Mouse (Mus musculus) testis, postnatal 10 days (tissue): ENCODE measurements around the gene Fam118a.
"Not testable (repeated sequence)": the region's sequence is repeated elsewhere in the genome, so short reads cannot be mapped to it uniquely, and the experiment has no call there.

ENCODE experiments used
- DNase-seq: peaks from one replicate; pipeline ENCODE4 v3.0.0; 2021; ENCODE audit warnings: low spot score

Fam118a gene

DNA sequence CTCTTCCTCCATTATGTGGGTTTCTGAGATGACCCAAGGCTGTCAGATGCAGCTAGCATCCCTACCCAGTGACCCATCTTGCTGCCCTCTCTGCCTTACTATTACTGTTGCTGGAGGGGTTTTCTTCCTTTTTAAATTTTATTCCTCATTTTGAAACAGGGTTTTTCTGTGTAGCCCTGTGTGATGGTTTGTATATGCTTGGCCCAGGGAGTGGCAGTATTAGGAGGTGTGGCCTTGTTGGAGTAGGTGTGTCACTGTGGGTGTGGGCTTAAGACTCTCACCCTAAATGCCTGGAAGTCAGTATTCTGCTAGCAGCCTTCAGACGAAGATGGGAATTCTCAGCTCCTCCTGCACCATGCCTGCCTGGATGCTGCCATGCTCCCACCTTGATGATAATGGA lies at the start of gene Fam118a:
Gene Fam118a, plus strand, starts transcription at position 301 of the 400 bp plus-strand sequence.
- DNase-seq, result not testable (repeated sequence)

DNA sequence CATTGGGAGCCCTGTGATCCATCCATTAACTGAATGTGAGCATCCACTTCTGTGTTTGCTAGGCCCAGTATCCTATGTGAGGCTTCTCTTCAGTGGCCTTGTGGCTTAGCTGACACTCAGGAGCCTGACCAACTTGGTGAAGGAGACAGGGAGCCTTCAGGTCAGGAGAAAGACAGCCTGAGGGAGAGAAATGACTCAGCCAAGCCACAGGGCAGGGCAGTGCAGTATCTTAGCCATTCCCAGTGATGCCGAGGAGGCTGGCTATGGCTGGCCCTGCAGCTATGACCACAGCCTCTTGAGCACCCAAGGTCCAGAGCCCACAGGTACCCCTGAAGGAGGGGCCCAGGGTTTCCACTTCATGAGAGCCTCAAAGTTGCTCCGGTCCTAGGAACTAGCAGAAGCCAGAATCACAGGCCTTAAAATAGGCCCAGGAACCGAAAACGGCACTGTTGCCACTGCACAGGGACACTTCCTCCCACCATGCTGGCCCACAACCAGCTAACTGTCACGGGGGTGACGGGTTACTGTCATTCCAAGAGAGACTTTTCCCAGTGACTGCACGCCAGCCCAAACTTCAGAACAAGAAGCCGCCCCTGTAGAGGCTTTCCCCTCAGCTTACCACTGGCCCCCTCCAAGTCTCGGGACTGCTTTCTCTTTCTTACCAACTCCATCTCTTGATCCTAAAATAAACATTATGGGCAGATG lies 47.0 kb upstream of the Fam118a start:
- DNase-seq, result no peak

DNA sequence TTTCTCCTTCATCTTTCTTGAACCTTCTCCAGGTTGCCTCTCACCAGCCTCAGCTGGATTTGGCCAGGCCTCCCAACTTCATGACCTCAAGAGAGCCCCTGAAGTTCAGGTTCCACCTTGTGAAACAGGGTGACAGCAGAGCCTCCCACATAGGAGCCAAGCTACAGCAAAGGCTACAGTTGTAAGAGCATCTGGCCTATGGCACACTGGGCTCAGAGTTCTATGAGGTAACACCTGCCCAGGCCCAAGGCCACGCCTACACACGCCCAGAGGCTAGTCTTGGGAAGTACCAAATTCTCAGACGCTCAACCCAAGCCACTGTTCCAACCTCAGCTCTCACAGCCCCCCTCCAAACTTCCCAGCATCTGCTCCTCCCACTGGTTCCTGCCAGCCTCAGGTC lies 45.9 kb upstream of the Fam118a start:
- no peak for DNase-seq

DNA sequence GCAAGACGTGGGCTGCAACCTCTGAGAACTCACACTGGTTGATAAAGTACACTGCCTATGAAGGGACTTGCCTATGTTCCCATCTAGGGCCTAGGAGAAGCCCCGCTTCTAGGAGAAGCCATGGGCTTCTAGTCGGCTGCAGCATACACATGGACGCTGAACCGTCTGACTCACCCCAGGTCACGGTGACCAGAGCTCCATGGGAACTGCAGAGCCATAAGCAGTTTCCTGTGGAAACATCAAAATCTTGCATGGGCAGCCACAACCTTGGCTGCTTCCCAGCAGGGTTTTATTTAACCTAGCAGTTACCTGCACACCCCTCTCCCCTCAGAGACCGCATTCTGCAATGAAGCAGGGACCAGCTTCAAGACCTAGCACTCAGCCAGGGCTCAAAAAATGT lies 45.0 kb upstream of the Fam118a start:
- no peak for DNase-seq

DNA sequence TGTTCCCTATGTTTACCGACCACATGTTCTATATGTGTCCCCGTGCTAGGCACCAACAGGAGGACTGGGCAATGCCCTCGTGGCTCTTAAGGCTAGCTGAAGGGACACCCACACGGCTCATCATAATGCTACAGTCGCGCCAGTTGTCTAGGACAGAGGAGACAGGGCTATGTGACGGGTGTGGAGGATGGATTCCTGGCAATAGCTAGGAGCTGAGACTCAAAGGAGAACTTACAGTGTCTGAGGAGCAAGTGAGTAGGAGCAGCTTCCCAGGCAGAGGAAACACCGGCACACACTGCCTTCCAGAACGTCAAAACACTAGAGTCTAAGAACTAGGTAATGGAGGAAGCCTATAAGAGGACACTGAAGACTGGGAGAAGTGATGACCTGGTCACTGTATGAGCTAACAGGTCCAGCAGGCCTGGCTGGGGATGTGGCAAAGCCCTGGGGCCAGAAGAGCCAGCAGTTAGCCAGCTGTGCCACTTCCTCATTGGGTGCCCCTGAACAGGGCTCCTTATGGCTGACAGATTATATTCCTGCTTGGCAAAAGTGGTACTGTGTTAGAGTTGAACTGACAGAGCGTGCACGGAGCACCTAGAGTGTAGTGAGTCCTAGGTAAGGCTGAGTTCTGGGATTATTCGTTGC lies 43.1 kb upstream of the Fam118a start:
- DNase-seq, result no peak

DNA sequence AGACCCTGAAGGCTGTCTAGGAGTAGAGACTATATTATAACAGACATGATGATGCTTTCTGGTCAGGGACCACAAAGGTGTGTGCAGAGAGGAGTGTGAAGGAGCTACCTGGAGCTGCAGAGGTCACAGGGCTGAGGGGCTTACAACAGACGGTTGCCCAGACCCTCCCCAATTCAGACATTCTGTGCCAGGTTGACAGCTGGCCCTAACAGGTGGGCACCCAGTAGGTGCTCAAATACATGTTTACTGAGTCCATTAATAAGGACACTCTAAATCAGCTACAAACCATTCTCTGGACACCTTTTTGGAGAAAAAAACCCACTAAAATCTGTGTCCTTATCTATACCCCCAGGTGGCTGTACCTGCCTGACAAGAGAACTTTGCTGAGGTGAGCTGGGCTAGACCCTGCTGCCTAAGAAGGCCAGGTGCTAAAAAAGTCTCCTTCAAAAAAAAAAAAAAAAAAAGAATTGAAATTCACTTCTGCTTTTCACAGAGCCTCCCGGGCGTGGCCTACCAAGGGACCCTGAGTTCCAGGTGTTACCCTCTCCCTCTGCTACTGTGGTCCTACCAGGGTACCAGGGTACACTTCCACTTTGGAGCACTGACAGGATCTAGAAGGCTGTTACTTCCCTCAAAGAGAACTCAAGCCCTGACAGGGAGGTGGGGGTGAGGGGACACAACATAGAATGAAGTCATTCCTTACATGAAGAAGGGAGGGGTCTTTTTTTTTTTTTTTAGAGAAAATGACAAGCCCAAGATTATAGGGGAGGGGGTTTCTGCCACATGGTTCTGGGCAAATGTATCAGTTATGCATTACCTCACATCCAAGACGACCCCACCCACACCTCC lies 42.4 kb upstream of the Fam118a start:
- no peak for DNase-seq

DNA sequence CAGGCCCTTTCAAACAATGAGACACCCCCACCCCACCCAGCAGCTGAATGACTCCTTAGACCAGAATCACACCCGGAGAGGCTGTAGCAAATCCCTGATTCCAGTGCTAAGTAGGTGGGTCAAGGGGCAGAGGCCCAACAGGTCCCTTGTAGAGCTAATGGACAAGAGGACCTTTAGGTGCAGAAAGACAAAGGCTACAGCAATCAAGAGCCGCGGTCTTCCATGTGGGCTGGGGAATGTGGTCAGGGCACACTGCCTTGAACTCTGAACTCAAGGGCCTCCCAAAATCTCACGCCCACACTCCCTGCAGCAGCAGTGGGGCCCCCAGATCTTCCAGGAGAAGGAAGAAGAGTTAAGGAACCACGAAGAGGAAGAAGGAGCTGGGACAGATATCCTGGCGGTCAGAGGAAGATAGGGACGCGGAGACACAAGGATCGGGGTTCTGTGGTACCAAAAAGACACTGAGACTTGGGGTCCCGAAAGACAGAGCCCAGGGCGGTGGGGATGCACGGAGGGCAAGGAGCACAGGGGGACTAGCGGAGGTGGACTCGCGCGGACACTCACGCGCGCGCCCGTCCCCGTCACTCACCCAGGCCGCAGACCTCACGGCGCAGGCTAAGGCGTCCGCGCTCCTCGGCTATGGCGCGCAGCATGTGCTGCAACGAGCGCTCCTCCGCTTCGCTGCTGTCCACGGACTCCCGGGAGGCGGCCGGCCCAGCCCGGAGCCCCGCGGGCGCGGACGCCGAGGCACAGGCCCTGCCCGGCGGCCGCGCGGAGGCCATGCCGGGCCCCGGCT lies 41.5 kb upstream of the Fam118a start:
- peak; percentile 69 for DNase-seq

DNA sequence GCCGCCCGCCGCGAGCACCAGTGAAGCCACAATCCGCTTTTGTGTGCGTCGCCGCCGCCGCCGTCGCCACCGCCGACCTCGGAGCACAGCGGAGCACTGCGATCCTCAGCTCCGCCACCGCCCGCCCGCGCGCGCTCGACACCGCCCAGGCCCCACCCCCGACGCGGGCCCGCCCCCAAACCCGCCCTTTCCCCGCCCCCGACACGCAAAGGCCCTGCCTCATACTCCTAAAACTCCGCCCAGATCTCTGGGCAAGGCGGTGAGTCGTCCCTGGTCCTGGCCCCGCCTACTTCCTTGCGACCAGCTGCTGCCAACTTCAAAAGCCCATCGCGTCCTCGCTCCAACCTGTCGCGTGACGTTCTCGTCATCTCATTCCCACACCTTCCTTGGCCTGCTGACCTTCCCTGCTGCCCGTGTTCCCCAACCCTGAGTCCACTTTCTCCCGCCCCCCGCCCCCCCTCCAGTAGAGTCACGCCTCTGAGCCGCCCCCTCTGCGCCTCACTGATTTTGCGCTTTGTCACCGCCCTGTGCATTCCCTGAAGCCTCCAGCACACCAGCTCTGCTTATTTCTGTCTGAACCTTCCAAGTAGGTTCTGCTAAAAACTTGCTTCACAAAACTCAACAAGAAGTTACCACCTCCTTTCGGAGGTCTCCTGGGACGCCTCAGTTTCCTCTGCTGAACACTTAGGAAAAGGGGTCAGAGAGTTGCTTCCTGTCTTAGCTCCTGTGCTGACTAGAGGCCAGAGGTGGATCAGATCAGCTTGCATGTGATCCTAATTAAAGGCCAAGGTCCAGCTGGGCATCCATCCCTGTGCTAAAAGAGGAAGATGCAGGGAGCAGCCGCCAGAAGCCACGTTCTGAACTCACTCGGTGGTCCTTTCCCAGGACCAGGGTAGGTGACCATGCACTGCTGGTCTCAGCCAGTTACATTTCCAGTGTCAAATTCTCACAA lies 40.6 kb upstream of the Fam118a start, which contains the start of gene 5031439G07Rik:
Gene 5031439G07Rik, minus strand, starts transcription at position 678 of the 952 bp plus-strand sequence.
- peak; percentile 93 for DNase-seq

DNA sequence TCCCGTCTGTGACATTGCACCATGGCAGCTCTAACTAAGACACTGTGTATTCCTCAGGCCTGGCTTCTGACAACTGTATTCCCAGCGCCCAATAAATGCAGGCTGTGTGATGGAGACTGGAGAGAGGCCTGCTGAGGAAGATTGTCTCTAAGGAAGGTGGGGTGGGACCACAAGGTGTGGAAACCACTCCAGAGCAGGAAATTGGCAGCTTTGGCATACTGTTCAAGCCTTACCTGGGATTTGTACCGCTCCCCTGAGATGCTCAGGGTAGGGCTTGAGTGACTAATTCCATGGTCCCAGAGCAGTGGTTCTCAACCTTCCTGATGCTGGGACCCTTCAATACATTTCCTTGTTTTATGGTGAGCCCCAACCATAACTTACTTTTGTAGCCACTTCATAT lies 39.6 kb upstream of the Fam118a start:
- DNase-seq, result no peak

DNA sequence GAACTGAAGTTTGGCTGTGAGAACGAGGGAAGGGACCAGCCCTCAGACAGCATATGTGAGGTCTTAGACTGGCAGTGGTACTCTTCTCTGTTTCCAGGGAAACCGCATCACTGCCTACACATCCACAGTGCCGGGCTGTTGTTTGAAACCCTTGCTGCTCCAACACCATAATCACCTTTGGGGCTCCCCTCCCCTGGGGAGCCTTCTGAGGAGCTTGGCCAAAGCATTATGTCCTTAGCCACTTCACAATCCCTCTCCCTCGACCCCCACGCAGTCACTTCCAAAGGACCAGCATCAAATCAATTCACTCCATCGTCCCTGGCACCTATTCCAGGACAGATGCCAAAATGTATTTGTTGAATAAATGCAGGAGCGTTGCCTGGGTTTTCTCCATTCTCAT lies 39.0 kb upstream of the Fam118a start:
- DNase-seq, result no peak

DNA sequence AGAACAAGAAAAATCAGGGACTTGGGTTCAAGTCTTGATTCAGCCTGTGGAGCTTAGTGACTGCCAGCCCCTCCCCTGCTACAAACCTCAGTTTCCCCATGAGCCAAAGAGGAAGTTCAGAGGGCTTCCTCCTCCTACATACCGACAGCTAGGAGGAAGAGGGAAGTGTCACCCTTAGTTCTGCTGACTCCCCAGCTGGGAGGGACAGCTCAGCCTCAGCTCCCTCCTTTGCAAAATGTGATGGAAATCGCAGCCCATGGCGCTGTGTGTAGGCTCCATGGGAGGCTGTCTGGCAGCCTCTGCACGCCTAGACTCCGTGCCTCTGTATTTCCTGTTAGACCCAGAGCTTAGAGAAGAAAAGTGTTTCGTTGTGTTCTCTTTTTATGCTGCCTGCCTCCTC lies 34.2 kb upstream of the Fam118a start:
- no peak for DNase-seq

DNA sequence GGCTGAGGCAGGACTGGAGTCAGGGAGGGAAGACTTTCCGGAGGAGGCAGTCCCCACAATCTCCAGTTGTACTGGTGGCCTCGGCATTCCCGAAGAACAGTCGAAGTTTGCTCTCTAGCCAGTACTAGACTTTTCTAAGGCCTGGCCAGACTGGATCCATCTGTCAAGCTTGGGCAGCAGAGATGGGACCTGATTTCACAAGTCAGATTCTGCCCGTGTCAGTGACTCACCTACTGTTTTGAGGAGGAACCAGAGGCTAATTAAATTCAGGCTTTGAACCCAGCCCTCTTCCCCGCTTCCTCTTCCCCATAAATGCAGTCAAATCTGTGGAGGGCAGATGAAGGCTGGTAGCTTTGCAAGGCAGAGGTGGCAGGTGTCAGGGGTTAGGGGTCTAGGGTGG lies 33.7 kb upstream of the Fam118a start:
- DNase-seq, result no peak

DNA sequence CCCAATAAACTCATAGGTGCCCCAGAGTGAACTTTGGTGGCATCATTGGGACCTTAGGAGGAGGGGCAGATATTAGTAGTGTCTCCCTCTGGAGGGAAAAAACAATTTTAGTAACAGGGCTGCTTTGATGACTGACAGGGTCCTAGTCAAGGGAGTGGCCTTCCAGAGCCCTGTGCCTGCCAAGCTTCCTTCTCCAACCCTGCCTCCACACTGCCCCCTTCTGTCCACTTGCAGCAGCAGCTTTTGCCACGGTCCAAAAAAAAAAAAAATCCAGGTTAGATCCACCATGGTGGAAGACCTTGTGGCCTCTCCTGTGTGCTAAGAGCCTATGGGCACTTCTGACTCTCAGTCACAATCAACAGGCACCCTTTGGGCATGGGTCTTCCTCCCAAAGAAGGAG lies 32.8 kb upstream of the Fam118a start:
- peak; percentile 77 for DNase-seq

DNA sequence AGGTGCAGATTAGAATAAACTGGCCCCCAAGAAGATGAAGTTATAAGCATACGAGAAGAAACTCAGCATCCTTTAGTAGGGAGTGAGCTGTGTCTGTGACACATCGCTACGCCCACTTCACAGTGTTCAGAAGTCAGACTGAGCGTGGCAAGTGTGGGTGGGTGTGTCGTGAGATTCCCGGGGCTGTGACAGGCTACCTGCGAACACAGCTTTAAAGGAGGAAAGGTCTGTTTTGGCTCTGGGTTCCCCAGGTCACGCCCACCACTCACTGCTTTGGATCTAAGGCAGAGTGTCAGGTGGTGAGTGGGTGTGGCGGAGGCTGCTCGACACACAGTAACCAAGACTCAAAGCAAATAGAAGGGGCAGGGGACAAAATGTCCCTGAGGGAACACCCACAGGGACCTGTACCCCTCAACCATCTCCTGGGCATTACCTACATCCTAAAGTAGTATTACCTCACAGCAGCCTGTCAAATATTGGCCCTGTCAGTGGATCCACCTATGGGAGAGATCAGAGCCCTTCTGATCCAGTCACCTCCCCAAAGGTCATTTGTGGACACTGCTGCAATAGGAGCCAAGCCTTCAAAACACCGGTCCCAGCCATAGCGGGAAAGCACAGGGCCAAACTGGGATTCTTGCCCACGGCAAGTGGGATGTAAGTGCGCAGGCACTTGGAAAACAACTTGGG lies 30.8 kb upstream of the Fam118a start:
- no peak for DNase-seq

DNA sequence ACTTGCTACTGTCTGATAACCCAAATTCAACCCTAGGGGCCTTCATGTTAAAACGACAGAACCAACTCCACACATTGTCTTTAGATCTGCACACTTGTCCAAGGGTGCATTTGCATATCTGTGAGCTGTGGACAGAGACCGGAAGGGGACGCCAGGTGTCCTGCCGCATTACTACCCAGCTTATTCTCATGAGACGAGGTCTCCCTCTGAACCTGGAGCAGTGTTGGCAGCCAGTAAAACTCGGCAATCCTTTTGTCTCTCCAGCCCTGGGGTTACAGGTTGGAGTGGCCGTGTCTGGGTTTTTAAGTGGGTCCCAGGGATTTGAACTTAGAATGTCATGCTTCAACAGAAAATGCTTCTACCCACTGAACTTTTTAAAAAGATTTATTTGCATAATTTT lies 28.8 kb upstream of the Fam118a start:
- DNase-seq, result no peak

DNA sequence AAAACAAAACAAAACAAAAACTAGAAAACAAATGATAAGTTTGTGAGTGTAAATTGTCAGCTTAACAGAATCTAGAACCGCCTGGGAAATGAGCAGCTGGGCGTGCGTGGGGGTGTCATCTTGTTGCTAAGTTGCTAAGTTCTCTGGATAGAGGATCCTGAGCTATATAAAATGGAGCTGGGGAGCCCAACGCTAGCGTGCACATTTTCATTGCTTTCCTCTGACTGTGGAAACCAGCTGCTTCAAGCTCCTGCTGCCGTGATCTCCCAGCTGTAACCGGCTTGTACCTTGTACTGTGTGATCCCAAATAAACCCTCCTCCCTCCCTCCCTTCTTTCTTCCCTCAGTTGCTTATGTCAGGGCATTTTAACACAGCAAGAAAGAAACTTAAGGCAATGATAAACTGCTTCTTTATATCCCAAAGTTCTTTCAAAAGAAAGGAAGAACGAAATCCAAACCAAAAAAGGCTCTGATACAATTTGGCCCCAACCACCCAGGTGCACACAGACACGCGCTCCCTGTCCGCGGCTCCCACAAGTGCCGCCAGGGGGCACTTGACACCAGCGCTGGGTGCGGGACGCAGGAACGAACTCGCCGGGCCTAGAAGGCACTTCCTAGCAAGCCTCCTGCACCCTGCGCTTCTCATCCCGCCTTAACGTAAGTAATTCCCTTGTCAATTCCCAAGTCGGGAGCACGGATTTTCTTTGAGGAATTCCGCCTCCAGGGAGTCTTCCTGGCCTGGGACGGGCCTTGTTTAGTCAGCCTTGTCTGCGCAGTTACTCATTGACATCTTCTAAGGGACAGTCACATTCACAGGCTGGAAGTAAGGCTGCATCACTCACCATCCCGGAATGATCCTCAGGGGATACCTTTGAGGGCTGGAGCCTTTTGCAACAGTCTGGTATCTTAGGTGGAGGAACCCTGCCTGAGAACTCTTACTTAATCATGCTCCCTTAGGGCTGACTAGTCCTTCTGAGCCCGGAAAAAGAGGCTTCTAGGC lies 27.5 kb upstream of the Fam118a start:
- DNase-seq, result peak; percentile 91

DNA sequence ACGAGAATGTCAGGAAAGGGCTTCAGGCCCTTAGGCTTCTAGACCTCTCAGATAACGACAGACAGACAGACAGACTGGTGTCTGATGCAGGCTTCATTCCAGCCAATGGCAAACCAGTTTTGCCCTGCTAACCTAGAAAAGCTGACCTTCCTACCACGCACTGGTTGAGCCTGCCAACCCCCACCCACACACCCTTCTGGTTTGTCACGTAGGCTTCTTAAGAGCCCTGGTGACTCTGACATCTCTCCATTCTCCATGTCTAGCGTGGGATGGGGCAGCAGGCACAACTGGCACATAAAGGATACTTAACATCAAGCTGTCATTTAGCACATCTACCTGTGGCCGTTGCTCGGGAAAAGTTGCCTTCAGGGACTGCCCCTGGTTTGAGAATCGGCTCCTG lies 19.1 kb upstream of the Fam118a start:
- DNase-seq, result no peak

DNA sequence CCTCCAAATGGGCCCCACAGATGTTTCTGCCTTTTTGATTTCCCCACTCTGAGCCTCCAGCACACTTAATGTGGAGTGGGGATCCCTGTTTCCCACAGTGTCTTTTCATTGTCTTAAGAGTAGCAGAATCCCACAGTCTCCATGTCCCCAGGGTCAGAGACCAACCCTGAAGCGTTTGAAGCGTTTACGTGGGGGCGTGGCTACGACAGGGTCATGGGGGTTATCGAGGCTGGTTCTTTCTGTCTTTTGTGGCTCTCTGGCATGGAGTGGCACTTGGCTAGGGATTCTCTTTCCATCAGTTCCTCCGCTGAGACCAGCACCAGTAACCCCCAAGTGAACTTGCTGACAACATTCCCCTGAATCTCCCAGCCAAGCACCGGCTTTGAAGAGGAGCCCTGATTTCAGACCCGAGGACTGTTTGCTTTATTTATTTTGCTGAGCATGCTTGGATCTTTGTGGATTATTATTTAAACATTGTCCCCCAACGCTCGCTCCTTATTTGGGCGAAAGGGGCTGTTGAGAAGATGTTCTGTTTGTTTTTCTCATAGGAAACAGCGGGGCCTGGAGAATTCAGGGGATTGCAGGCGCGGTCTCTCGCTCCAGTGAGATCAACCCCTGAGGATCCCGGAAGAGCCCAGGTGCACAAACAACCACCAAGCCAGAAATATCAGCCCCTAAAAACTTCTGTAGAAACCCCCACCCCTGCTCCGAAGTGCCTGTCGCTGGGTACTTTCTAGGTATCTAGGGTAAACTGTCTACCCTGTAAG lies 16.7 kb upstream of the Fam118a start:
- no peak for DNase-seq
